Mouse (Mus musculus): ENCODE data around the gene Rab26. TPM values are rescaled to one million over a fixed set of nuclear protein-coding genes. Genes with fewer than 3 reads are reported as not detected.
A peak's percentile ranks its signal among the peaks of the same experiment; 100 is the strongest.

Gene Rab26
- total and polyA plus RNA-seq, 3 experiments = 0.36 to 1.3 (median 0.40) TPM

GRCm38 (mm10) chr17:24550416-24551049, 16.5 kb upstream of the Rab26 start:
- Histone ChIP-seq H3K36me3 (replicated peaks in 1 of 2; ENCODE audit: control insufficient read depth in 1 of 2, insufficient read depth in 1 of 2, low read length in 1 of 2) (peaks cover 0 to 8% of the 10 kb centered on the region in 2 experiments), H3K27me3 (replicated peaks) (no peaks in the 10 kb centered on the region), H3K79me2 (replicated peaks; ENCODE audit: control insufficient read depth, extremely low read depth, insufficient read depth, poor library complexity, severe bottlenecking) (0 out of 2 replicates have a peak, but pooled peaks cover 8% of the 10 kb centered on the region), H3K9ac (ENCODE audit: insufficient read depth, low read depth) (peak overlapping the region; percentile 95), H3K4me1 (ENCODE audit: control insufficient read depth in 1 of 2, insufficient read depth in 2 of 2) (peaks cover 0 to 40% of the 10 kb centered on the region in 2 experiments; a peak in 2 of 4 replicates), H3K27ac (ENCODE audit: insufficient read depth, low read depth) (peak overlapping the region; percentile 79), H3K9me3 (replicated peaks; ENCODE audit: low read length) (no peaks in the 10 kb centered on the region), H3K4me2 (ENCODE audit: insufficient read depth, low read depth, poor library complexity, severe bottlenecking) (peak overlapping the region; percentile 35), H3K4me3 (replicated peaks in 1 of 3; ENCODE audit: low read depth in 2 of 3, low read length in 2 of 3, poor library complexity in 1 of 3) (peak overlapping the region; percentile 61 to 96 (median 94))
- no peak for TF ChIP-seq GABPA (IDR thresholded peaks at IDR 0.05; ENCODE audit: insufficient replicate concordance, low read depth, low read length)
- no peak for TF ChIP-seq MAX (IDR thresholded peaks at IDR 0.05; ENCODE audit: low read length)
- TF ChIP-seq USF2 (conservative IDR thresholded peaks at IDR 0.05; ENCODE audit: low read depth, low read length) = no peak
- TF ChIP-seq ZMIZ1 (IDR thresholded peaks at IDR 0.05; ENCODE audit: low read depth, low read length) = no peak
- TF ChIP-seq MEF2A (IDR thresholded peaks at IDR 0.05; ENCODE audit: borderline replicate concordance, low read depth, low read length) = no peak
- TF ChIP-seq TCF12 (IDR thresholded peaks at IDR 0.05; ENCODE audit: low read depth, low read length) = no peak
- no peak for TF ChIP-seq MYC (IDR thresholded peaks at IDR 0.05; ENCODE audit: low read depth, low read length)
- no peak for TF ChIP-seq RAD21 (IDR thresholded peaks at IDR 0.05; ENCODE audit: low read depth, low read length)
- peak; percentile 88 for TF ChIP-seq MXI1 (IDR thresholded peaks at IDR 0.05; ENCODE audit: low read depth, low read length)
- peak; percentile 46; the same call in 1 of the 2 replicates for TF ChIP-seq SIN3A (IDR thresholded peaks at IDR 0.05; ENCODE audit: low read length)
- TF ChIP-seq IRF4 (IDR thresholded peaks at IDR 0.05; ENCODE audit: low read depth, low read length) = no peak
- TF ChIP-seq BHLHE40 (IDR thresholded peaks at IDR 0.05; ENCODE audit: low read depth, low read length) = no peak
- no peak for TF ChIP-seq JUN (IDR thresholded peaks at IDR 0.05; ENCODE audit: insufficient read depth, low read depth, low read length)
- TF ChIP-seq KAT2A (IDR thresholded peaks at IDR 0.05; ENCODE audit: insufficient replicate concordance, low read length) = no peak
- no peak for TF ChIP-seq CHD2 (IDR thresholded peaks at IDR 0.05; ENCODE audit: low read length)
- TF ChIP-seq CTCF (conservative IDR thresholded peaks at IDR 0.05 in 1 of 2, IDR thresholded peaks at IDR 0.05 in 1 of 2; ENCODE audit: low read depth in 2 of 2, low read length in 2 of 2) = no peak
- no peak for TF ChIP-seq EP300 (IDR thresholded peaks at IDR 0.05; ENCODE audit: low read length)
- TF ChIP-seq E2F4 (IDR thresholded peaks at IDR 0.05; ENCODE audit: insufficient replicate concordance, low read depth, low read length) = no peak
- no peak for TF ChIP-seq ZC3H11A (IDR thresholded peaks at IDR 0.05; ENCODE audit: low read depth, low read length)
- no peak for TF ChIP-seq NELFE (IDR thresholded peaks at IDR 0.05; ENCODE audit: low read depth, low read length)
- TF ChIP-seq MAFK (IDR thresholded peaks at IDR 0.05; ENCODE audit: insufficient replicate concordance, low read length) = no peak
- TF ChIP-seq UBTF (IDR thresholded peaks at IDR 0.05; ENCODE audit: low read depth, low read length) = no peak
- TF ChIP-seq ELF1 (IDR thresholded peaks at IDR 0.05; ENCODE audit: low read depth, low read length) = 0 out of 2 replicates have a peak, but pooled peaks have one; percentile 0
- no peak for TF ChIP-seq USF1 (IDR thresholded peaks at IDR 0.05; ENCODE audit: low read depth, low read length)
- peak; percentile 76 for TF ChIP-seq NRF1 (IDR thresholded peaks at IDR 0.05; ENCODE audit: low read depth, low read length)
- no peak for TF ChIP-seq MAZ (IDR thresholded peaks at IDR 0.05; ENCODE audit: low read depth, low read length)
- dilution Hi-C loops (cut with MboI; ENCODE audit: extremely low pct_ligation_motif_present, extremely low pct_unique_long_range_greater_than_20kb, low sequenced_read_pairs) = no loop called here
- in situ Hi-C loops (cut with MboI; ENCODE audit: low pct_ligation_motif_present, low pct_unique_long_range_greater_than_20kb, low sequenced_read_pairs) = no loop called here
- peak; percentile 63 for DNase-seq (ENCODE audit: extremely low read depth)
